Mouse (Mus musculus): Measurements from ENCODE around the gene Bag6.

- no peak for TF ChIP-seq ZNF384 (IDR thresholded peaks at IDR 0.05; ENCODE audit: low read depth, low read length)
- no peak for TF ChIP-seq USF2 (conservative IDR thresholded peaks at IDR 0.05; ENCODE audit: low read depth, low read length)
- peak in 1 of 2 experiments; percentile 27; a peak in 1 of 4 replicates for TF ChIP-seq CTCF (conservative IDR thresholded peaks at IDR 0.05 in 1 of 2, IDR thresholded peaks at IDR 0.05 in 1 of 2; ENCODE audit: low read depth in 2 of 2, low read length in 2 of 2)
- no peak for TF ChIP-seq EP300 (IDR thresholded peaks at IDR 0.05; ENCODE audit: low read length)
- no peak for TF ChIP-seq TCF12 (IDR thresholded peaks at IDR 0.05; ENCODE audit: low read depth, low read length)
- no peak for TF ChIP-seq CHD1 (IDR thresholded peaks at IDR 0.05; ENCODE audit: low read depth, low read length)
- no peak for TF ChIP-seq MAX (IDR thresholded peaks at IDR 0.05; ENCODE audit: low read length)
These were observed 28.5 kb upstream of the Bag6 start for GRCm38 (mm10) chr17:35106522-35106921.
